ENCODE assay signal across 8 mouse cellular contexts in genomic region chr11:7063001-7063584, GRCm38 (mm10). TPM values are rescaled to one million over a fixed set of nuclear protein-coding genes. Genes with fewer than 3 reads are reported as not detected.
DNase-seq lines count a peak whose midpoint lies in the region; ATAC-seq lines count a peak whose summit lies in the region.

Adcy1 (plus strand) TSS chr11:7063489.

- H3K4me3 ChIP-seq in heart, embryonic 12.5 days, result peak within 1 kb of the TSS; percentile 72
- H3K4me3 ChIP-seq in embryonic facial prominence, embryonic 15.5 days (replicated peaks), result peak within 1 kb of the TSS; percentile 61
- peak within 1 kb of the TSS; percentile 44 for H3K4me3 ChIP-seq in liver, embryonic 16.5 days (ENCODE audit: low read depth, low read length)

- no peak for DNase-seq in heart, adult 11 months
- DNase-seq in R1 (ENCODE audit: low read depth, low spot score), result peak; percentile 36
- DNase-seq in kidney, postnatal 10 days, result peak; percentile 71
- peak; percentile 12 for DNase-seq in thymus, postnatal 25 days
- no peak for DNase-seq in natural killer cell, adult 2 months (ENCODE audit: low spot score in 2 of 2)

- H3K27me3 ChIP-seq in heart, embryonic 12.5 days (replicated peaks), result peaks cover 96% of the 10 kb centered on the region
- H3K27me3 ChIP-seq in embryonic facial prominence, embryonic 15.5 days, result peaks cover 72% of the 10 kb centered on the region
- H3K27me3 ChIP-seq in liver, embryonic 16.5 days (ENCODE audit: control insufficient read depth, insufficient read depth, low read depth, low read length), result peaks cover 44% of the 10 kb centered on the region

- peak within 1 kb of the TSS; percentile 93 for H3K4me2 ChIP-seq in heart, embryonic 12.5 days
- H3K4me2 ChIP-seq in embryonic facial prominence, embryonic 15.5 days (replicated peaks), result peak within 1 kb of the TSS; percentile 94
- peak within 1 kb of the TSS; percentile 48 for H3K4me2 ChIP-seq in liver, embryonic 16.5 days (ENCODE audit: low read depth, low read length)

- H3K9me3 ChIP-seq in heart, embryonic 12.5 days (replicated peaks), result no peaks in the 10 kb centered on the region
- H3K9me3 ChIP-seq in embryonic facial prominence, embryonic 15.5 days (replicated peaks), result no peaks in the 10 kb centered on the region
- H3K9me3 ChIP-seq in liver, embryonic 16.5 days (replicated peaks; ENCODE audit: control insufficient read depth, low read length), result no peaks in the 10 kb centered on the region

- ATAC-seq in heart, embryonic 12.5 days (ENCODE audit: insufficient number of reproducible peaks, low FRiP score), result peak; percentile 52; the same call in 1 of the 2 replicates
- ATAC-seq in embryonic facial prominence, embryonic 15.5 days (ENCODE audit: insufficient number of reproducible peaks, low FRiP score, low TSS enrichment, low read depth), result no peak
- ATAC-seq in liver, embryonic 16.5 days (ENCODE audit: low read depth), result no peak

- H3K9ac ChIP-seq in heart, embryonic 12.5 days, result peak within 1 kb of the TSS; percentile 75
- peak within 1 kb of the TSS; percentile 34 for H3K9ac ChIP-seq in embryonic facial prominence, embryonic 15.5 days
- no peak within 1 kb of the TSS for H3K9ac ChIP-seq in liver, embryonic 16.5 days (ENCODE audit: low read depth, low read length)

- WGBS in heart, embryonic 12.5 days, result 13% methylated on average over 69 of the region's 69 CpGs
- WGBS in embryonic facial prominence, embryonic 15.5 days, result under 1% methylated on average over 56 of the region's 69 CpGs
- WGBS in liver, embryonic 16.5 days (ENCODE audit: insufficient replicate concordance), result 3% methylated on average over 24 of the region's 69 CpGs

- H3K27ac ChIP-seq in heart, embryonic 12.5 days (ENCODE audit: poor library complexity, severe bottlenecking), result no peak within 1 kb of the TSS
- H3K27ac ChIP-seq in embryonic facial prominence, embryonic 15.5 days (replicated peaks), result no peak within 1 kb of the TSS
- H3K27ac ChIP-seq in liver, embryonic 16.5 days (ENCODE audit: low read length), result no peak within 1 kb of the TSS

- H3K4me1 ChIP-seq in heart, embryonic 12.5 days (replicated peaks), result peaks cover 21% of the 10 kb centered on the region; the same call in 1 of the 2 replicates
- peaks cover 17% of the 10 kb centered on the region for H3K4me1 ChIP-seq in embryonic facial prominence, embryonic 15.5 days
- no peaks in the 10 kb centered on the region for H3K4me1 ChIP-seq in liver, embryonic 16.5 days (ENCODE audit: control insufficient read depth, low read depth, low read length)

- no peaks in the 10 kb centered on the region for H3K36me3 ChIP-seq in heart, embryonic 12.5 days
- H3K36me3 ChIP-seq in embryonic facial prominence, embryonic 15.5 days, result no peaks in the 10 kb centered on the region
- no peaks in the 10 kb centered on the region for H3K36me3 ChIP-seq in liver, embryonic 16.5 days (ENCODE audit: control insufficient read depth, insufficient read depth)

RNA-seq across cellular contexts. Expression of gene Adcy1, which starts in this region (rescaled TPM):
- polyA plus RNA-seq in heart, embryonic 12.5 days (2016; fragmentation: Nextera tagmentation; extraction: Ambion mirVana), result 1.2 and 1.3 TPM in 2 replicates
- 1.1 and 1.3 TPM in 2 replicates for polyA plus RNA-seq in embryonic facial prominence, embryonic 15.5 days (2015; fragmentation: Nextera tagmentation; extraction: Ambion mirVana)
- 0.21 and 0.31 TPM in 2 replicates for polyA plus RNA-seq in liver, embryonic 16.5 days (2015; fragmentation: Nextera tagmentation; extraction: Ambion mirVana)

Comparison
In these comparisons a context has a peak if more than half of its experiments do, and no peak if none do; other contexts are left out.
1. DNase-seq: peak in R1 (single experiment), kidney, postnatal 10 days (single experiment) and thymus, postnatal 25 days (single experiment); none in heart, adult 11 months (single experiment) and natural killer cell, adult 2 months (0 of 2).
2. Peak in every context shown above with its lines, with median percentiles within 50 percentile points of each other: H3K4me2 ChIP-seq and H3K4me3 ChIP-seq.